Mouse (Mus musculus) stomach, embryonic 16.5 days (tissue): Measurements from ENCODE around the gene Dexi. TPM values are rescaled to one million over a fixed set of nuclear protein-coding genes. Genes with fewer than 3 reads are reported as not detected.
A peak's percentile ranks its signal among the peaks of the same experiment; 100 is the strongest.

Experiments
- ATAC-seq: fragments of 200-750 bp; cut with Nextera tagmentation; 2 replicates; pipeline ENCODE4 v1.8.0; 2017; ENCODE audit warnings: moderate number of reproducible peaks, moderate TSS enrichment; ENCODE audit not compliant: insufficient read depth, low FRiP score
- H3K27ac ChIP-seq: fragments of 300-500 bp; sonication (generic); 2 replicates; pipeline ENCODE4 v1.5.1; 2014; ENCODE audit warnings: low read length
- H3K27me3 ChIP-seq: fragments of 300-500 bp; sonication (generic); 2 replicates; pipeline ENCODE4 v1.6.1; 2014; ENCODE audit warnings: low read length, control low read depth, mixed read lengths; ENCODE audit not compliant: control insufficient read depth, insufficient read depth
- H3K36me3 ChIP-seq: fragments of 300-500 bp; sonication (generic); 2 replicates; pipeline ENCODE4 v1.6.1; 2014; ENCODE audit warnings: low read length; ENCODE audit not compliant: control insufficient read depth, insufficient read depth
- H3K4me1 ChIP-seq: fragments of 300-500 bp; sonication (generic); 2 replicates; pipeline ENCODE4 v1.6.1; 2014; ENCODE audit warnings: low read length, control low read depth, mixed read lengths; ENCODE audit not compliant: control insufficient read depth, insufficient read depth
- H3K4me2 ChIP-seq: fragments of 300-500 bp; sonication (generic); 2 replicates; pipeline ENCODE4 v1.6.1; 2014; ENCODE audit warnings: low read depth, low read length, mixed read lengths
- H3K4me3 ChIP-seq: fragments of 300-500 bp; sonication (generic); replicated peaks from 2 replicates; pipeline ENCODE4 v1.5.1; 2014; ENCODE audit warnings: mild to moderate bottlenecking, low read length
- H3K9ac ChIP-seq: fragments of 300-500 bp; sonication (generic); 2 replicates; pipeline ENCODE4 v1.6.1; 2014; ENCODE audit warnings: low read length
- H3K9me3 ChIP-seq: fragments of 300-500 bp; sonication (generic); replicated peaks from 2 replicates; pipeline ENCODE4 v1.6.1; 2016; ENCODE audit warnings: low read length, control low read depth; ENCODE audit not compliant: control insufficient read depth
- WGBS: fragments of 180-500 bp; shearing (Covaris S2); extraction: QIAGEN DNeasy Blood & Tissue Kit; methylation state at CpG from one replicate; pipeline ENCODE4 v1.1.7; 2014; 5-methylcytosine and 5-hydroxymethylcytosine counted together
- polyA plus RNA-seq: library from polyadenylated mRNA; unstranded; fragments of >200 nt; fragmentation: Nextera tagmentation; extraction: Ambion mirVana; gene quantifications from 2 replicates; pipeline ENCODE4 v1.2.1, GENCODE M21; 2015

Gene Dexi
- polyA plus RNA-seq, 1 experiment from 2014 or later = 5.0 TPM

DNA sequence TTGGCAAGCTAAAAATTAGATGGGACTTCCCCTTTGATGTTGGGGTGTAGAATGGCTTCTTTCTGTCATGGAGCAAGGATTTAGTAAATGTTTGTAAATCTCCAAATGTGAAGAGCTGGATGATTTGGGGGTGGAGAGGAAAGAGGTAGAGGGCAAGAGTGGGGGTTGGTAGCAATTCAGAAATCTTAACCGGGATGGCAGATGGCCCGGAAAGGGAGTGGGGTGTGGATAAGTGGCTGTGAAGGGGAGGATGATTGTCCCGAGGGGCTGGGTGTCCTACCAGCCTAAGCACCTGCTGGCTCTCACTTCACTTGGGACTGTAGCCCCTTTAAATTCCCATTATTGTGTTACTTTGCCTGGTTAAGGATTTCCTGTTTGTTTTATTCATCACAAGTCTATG, 4.0 kb upstream of the Dexi start:
- H3K9ac ChIP-seq = no peak overlapping the region
- no peak for ATAC-seq
- peaks cover 20% of the 10 kb centered on the region for H3K4me1 ChIP-seq
- no peaks in the 10 kb centered on the region for H3K9me3 ChIP-seq
- H3K4me3 ChIP-seq = no peak overlapping the region
- peak overlapping the region; percentile 63; the same call in 1 of the 2 replicates for H3K4me2 ChIP-seq
- H3K27ac ChIP-seq = no peak overlapping the region
- no peaks in the 10 kb centered on the region for H3K36me3 ChIP-seq
- WGBS = 55% methylated on average over 3 of the region's 3 CpGs
- H3K27me3 ChIP-seq = no peaks in the 10 kb centered on the region

DNA sequence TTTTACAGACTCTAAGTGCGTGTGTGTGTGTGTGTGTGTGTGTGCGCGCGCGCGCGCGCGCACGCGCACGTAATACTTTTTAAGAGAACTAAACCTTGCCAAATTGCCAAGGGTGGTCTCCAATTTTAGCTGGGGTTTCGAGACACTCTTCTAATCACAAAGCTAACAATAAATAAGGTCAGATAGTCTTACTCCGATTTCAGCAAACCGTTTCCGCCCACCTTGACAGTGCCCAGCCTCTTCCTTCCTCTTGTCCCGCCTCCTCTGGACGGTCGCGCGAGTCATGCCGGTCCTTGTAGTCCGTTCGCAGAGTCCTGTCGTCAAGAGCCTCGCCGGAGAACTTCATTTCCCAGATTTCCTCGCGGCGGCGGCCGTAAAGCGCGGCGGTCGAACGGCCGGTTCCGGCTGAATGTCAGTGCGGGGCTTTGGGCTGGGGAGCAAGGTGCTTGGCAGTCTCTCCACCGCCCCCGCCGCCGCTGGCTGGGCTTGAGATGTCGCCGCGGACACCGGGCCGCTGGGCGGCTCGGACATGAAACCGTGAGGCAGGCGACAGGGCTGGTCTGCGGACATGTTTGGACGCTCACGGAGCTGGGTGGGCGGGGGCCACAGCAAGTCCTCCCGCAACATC, 2.3 kb upstream of the Dexi start, which contains the start of gene Clec16a:
Clec16a (plus strand) TSS at position 345 of the 628 bp plus-strand sequence.
- Histone ChIP-seq H3K27ac (peak within 1 kb of the TSS; percentile 54; the same call in 1 of the 2 replicates), H3K9me3 (no peaks in the 10 kb centered on the region), H3K9ac (peak within 1 kb of the TSS; percentile 87), H3K36me3 (no peaks in the 10 kb centered on the region), H3K4me3 (peak within 1 kb of the TSS; percentile 88), H3K4me1 (peaks cover 31% of the 10 kb centered on the region), H3K27me3 (no peaks in the 10 kb centered on the region), H3K4me2 (peak within 1 kb of the TSS; percentile 63)
- ATAC-seq = peak; percentile 88
- WGBS = under 1% methylated on average over 58 of the region's 58 CpGs

DNA sequence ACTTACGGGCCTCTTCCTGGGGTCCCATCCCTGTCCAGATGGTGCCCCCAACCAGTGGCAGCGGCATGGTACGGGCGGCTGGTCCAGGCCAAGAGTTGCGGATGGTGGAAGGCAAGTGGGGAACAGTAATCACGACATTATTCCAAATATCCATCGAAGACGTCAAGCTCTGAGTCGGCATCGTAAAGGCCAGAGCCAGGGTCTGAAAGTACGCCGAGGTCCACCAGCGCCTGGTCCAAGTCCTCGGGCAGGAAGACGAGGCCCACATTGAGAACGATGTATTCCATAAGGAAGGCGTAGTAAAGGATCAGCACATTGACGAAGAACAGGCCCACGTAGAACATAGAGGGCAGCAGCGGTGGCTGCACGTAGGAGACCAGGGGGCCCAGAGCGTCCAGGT, 588 bp downstream of the Dexi start:
- Histone ChIP-seq H3K4me1 (peaks cover 44% of the 10 kb centered on the region), H3K36me3 (no peaks in the 10 kb centered on the region), H3K9me3 (no peaks in the 10 kb centered on the region), H3K27me3 (no peaks in the 10 kb centered on the region), H3K9ac (peak overlapping the region; percentile 89), H3K27ac (peak overlapping the region; percentile 84), H3K4me3 (peak overlapping the region; percentile 74), H3K4me2 (peak overlapping the region; percentile 77)
- 0 out of 2 replicates have a peak, but pooled peaks have one; percentile 1 for ATAC-seq
- WGBS = 3% methylated on average over 22 of the region's 22 CpGs

DNA sequence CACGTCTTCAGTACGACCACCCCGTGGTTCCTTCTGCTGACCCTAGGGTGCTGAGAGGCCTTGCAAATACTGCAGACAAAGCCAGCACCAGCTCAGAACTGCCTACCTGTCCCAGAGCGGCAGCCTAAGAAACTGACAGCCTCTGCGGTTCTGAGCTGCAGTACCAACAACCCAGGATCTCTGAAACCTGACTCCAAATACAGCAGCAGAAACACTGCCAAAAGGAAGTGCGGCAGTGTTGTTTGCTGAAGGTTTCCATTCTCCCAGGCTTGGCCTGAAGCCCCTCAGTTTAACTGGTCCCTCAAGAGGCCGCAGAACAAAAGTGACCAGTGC, 1.3 kb downstream of the Dexi start:
- Histone ChIP-seq H3K9ac (peak overlapping the region; percentile 89), H3K4me1 (peaks cover 39% of the 10 kb centered on the region), H3K27ac (peak overlapping the region; percentile 84), H3K9me3 (no peaks in the 10 kb centered on the region), H3K4me3 (peak overlapping the region; percentile 74), H3K27me3 (no peaks in the 10 kb centered on the region), H3K4me2 (peak overlapping the region; percentile 77), H3K36me3 (no peaks in the 10 kb centered on the region)
- ATAC-seq = no peak
- 15% methylated on average over 7 of the region's 7 CpGs for WGBS

DNA sequence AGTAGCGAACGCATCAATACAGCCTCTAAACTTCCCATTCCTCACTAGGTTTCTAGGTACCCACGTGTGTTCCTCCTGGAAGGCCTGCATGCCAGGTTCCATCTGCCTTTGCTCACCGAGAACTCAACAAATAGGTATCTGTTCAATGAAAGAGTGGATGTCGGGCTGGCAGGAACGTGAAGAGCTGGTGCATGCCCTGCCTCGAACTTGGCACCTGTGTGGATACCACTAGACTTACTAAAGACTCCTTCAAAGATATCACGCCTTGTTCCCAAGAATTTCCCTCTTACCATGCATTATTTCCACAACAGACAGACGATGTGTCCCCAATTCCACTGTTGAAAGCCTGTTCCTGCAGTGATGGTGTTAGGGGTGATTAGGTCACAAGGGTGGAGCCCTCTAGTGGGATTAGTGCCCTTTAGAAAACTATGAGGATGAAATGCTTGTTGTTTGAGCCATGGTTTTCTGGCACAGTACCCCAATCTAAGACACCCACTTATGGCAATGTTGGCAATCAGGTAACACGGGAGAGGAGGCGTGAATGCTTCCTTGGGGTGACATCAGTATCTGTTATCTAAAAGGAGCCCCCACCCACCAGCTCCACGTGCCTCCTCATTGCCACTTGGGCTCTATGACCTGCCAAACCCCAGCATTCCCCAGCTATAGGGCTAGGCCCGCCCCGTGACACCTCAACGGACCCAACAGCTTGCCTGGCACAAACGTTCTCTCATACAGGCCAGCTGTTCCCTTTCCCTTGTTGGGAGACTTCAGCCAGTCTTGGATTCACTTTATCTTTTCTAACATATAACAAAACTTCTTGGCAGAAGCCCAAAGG, 1.9 kb downstream of the Dexi start:
- WGBS = 57% methylated on average over 16 of the region's 16 CpGs
- ATAC-seq = no peak
- H3K27ac ChIP-seq = peak overlapping the region; percentile 84

DNA sequence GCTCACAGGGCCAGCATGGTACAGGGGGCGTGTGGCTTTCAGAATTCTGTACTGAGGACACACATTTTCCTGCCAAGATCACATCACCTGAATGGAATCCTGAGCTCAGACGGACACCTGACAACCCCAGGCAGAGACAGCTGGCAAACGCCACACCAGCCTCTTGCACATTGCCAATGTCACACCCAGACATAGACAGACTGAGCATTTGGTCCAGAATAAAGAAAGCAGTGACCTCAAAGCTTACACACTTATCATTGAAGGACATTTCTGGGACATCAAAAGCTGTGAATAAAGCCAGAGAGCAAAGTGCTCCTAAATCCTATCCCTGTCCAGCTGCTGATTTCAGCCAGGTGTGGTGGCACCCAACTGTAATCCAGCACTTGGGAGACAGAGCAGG, 5.9 kb downstream of the Dexi start:
- Histone ChIP-seq H3K9ac (no peak overlapping the region), H3K4me1 (peaks cover 27% of the 10 kb centered on the region), H3K27me3 (no peaks in the 10 kb centered on the region), H3K4me2 (no peak overlapping the region), H3K4me3 (no peak overlapping the region), H3K9me3 (no peaks in the 10 kb centered on the region), H3K36me3 (no peaks in the 10 kb centered on the region), H3K27ac (no peak overlapping the region)
- no peak for ATAC-seq
- 74% methylated on average over 3 of the region's 3 CpGs for WGBS

More for the DNA sequence above, 1.9 kb downstream of the Dexi start:
- Histone ChIP-seq H3K27me3 (no peaks in the 10 kb centered on the region), H3K9me3 (no peaks in the 10 kb centered on the region), H3K9ac (peak overlapping the region; percentile 89), H3K36me3 (no peaks in the 10 kb centered on the region), H3K4me2 (peak overlapping the region; percentile 77), H3K4me1 (peaks cover 33% of the 10 kb centered on the region), H3K4me3 (peak overlapping the region; percentile 74)

DNA sequence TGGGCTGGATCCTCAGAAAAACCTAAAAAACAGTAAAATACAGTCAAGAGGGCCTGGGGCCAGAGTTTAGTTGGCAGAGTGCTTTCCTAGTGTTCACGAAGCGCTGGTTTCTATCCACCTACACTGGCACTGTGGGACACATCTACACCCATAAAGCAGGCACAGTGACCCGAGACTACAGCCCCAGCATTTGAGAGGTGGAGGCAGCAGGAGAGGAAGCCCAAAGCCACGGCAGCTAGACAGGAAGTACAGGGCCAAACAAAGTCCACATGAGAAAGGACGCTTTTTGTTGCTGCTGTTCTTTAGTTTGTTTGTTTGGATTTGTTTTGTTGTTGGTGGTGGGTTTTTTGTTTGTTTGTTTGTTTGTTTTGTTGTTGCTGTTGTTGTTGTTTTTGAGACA, 6.5 kb downstream of the Dexi start:
- no peak for ATAC-seq
- Histone ChIP-seq H3K36me3 (no peaks in the 10 kb centered on the region), H3K27ac (no peak overlapping the region), H3K27me3 (no peaks in the 10 kb centered on the region), H3K9ac (no peak overlapping the region), H3K4me3 (no peak overlapping the region), H3K4me2 (no peak overlapping the region), H3K4me1 (peaks cover 24% of the 10 kb centered on the region), H3K9me3 (no peaks in the 10 kb centered on the region)
- 71% methylated on average over 5 of the region's 5 CpGs for WGBS

DNA sequence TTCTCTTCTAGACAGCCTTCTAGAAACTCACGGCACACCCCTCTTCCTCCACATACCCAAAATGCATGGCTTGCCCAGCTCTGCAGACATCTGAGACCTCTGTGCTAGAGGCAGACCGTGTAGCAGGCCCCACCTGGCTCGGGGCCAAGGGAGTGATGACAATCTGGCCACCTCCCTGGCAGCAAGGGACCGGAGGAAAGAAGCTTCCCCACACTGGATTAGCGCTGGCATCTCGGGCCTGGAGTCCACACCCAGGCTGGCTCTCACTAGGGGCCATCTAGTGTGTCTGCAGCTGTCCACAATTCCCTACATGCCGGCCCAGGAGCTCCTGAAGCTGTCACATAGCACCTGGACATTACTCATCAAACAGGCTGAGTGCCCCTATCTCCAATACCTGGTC, 8.3 kb downstream of the Dexi start:
- Histone ChIP-seq H3K4me3 (no peak overlapping the region), H3K4me2 (no peak overlapping the region), H3K36me3 (0 out of 2 replicates have a peak, but pooled peaks cover 4% of the 10 kb centered on the region), H3K9ac (no peak overlapping the region), H3K27ac (no peak overlapping the region), H3K4me1 (peaks cover 7% of the 10 kb centered on the region; the same call in 1 of the 2 replicates), H3K9me3 (no peaks in the 10 kb centered on the region), H3K27me3 (no peaks in the 10 kb centered on the region)
- ATAC-seq = no peak
- 69% methylated on average over 7 of the region's 7 CpGs for WGBS

DNA sequence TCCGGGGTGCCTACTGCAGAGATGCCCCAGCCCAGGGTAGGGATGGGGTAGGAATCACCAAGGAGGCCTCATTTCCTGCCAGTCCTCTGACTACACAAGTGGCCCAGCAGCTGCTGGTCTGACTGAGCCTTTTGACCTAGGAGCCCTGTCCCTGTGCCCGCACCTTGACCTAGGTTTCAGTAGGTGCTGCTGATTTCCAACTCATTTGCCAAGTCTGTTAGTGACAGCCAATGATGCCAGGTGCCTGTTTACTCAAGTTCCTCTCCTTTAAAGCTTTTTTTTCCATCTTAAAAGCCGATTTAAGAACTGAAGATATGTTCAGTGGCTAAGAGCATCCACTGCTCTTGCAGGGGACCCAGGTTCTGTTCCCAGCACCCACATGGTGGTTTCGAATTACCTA, 9.1 kb downstream of the Dexi start:
- no peak overlapping the region for H3K4me2 ChIP-seq
- H3K9me3 ChIP-seq = no peaks in the 10 kb centered on the region
- no peaks in the 10 kb centered on the region for H3K27me3 ChIP-seq
- H3K27ac ChIP-seq = no peak overlapping the region
- H3K9ac ChIP-seq = no peak overlapping the region
- WGBS = 85% methylated on average over 4 of the region's 4 CpGs
- no peaks in the 10 kb centered on the region for H3K4me1 ChIP-seq
- ATAC-seq = no peak
- 0 out of 2 replicates have a peak, but pooled peaks cover 4% of the 10 kb centered on the region for H3K36me3 ChIP-seq
- H3K4me3 ChIP-seq = no peak overlapping the region
